Mouse (Mus musculus) ES-E14 (cell line): Measurements from ENCODE around the gene Tmem60. TPM values are rescaled to one million over a fixed set of nuclear protein-coding genes. Genes with fewer than 3 reads are reported as not detected.

Experiments
- DNase-seq: peaks from one replicate; pipeline ENCODE4 v3.0.0-alpha.2; 2013; ENCODE audit warnings: low read depth, low spot score
- H3K27ac ChIP-seq: 2 replicates; pipeline ENCODE4 v1.5.1; 2012; ENCODE audit warnings: low read depth, mild to moderate bottlenecking, low read length, moderate library complexity, mixed read lengths; ENCODE audit not compliant: poor library complexity, insufficient read depth, severe bottlenecking
- H3K36me3 ChIP-seq: 2 replicates; pipeline ENCODE4 v1.6.1; 2012; ENCODE audit warnings: mild to moderate bottlenecking, low read length, moderate library complexity, mixed read lengths; ENCODE audit not compliant: control insufficient read depth, poor library complexity, insufficient read depth, severe bottlenecking
- H3K4me1 ChIP-seq, 2 experiments: fragments of 150-350 bp in 1 of 2; sonication (generic) in 1 of 2; 2 replicates each; pipeline ENCODE4 v1.6.1; 2012; ENCODE audit warnings: low read length in 2 of 2, mild to moderate bottlenecking in 1 of 2, mixed read lengths in 1 of 2; ENCODE audit not compliant: control insufficient read depth in 2 of 2, insufficient read depth in 2 of 2, poor library complexity in 1 of 2
- H3K4me3 ChIP-seq, 2 experiments: fragments of 150-350 bp in 1 of 2; sonication (generic) in 1 of 2; 2 replicates each; pipeline ENCODE4 v1.5.1; 2012; ENCODE audit warnings: low read length in 2 of 2, low read depth in 1 of 2, mild to moderate bottlenecking in 1 of 2, mixed read lengths in 1 of 2; ENCODE audit not compliant: insufficient read depth in 1 of 2, poor library complexity in 1 of 2, severe bottlenecking in 1 of 2
- H3K9ac ChIP-seq: 2 replicates; pipeline ENCODE4 v1.6.1; 2012; ENCODE audit warnings: low read depth, mild to moderate bottlenecking, low read length, mixed read lengths; ENCODE audit not compliant: poor library complexity, insufficient read depth, severe bottlenecking
- H3K9me3 ChIP-seq: fragments of 150-350 bp; sonication (generic); 2 replicates; pipeline ENCODE4 v1.6.1; 2012; ENCODE audit warnings: low read depth, mild to moderate bottlenecking, low read length; ENCODE audit not compliant: control insufficient read depth, insufficient read depth
- CHD2 ChIP-seq: IDR thresholded peaks from 2 replicates; pipeline ENCODE4 v1.6.1; 2014; ENCODE audit warnings: mild to moderate bottlenecking, low read depth, low read length, inconsistent platforms
- HCFC1 ChIP-seq: IDR thresholded peaks from 2 replicates; pipeline ENCODE4 v1.6.1; 2012; ENCODE audit warnings: low read length, inconsistent platforms, borderline replicate concordance; ENCODE audit not compliant: insufficient read depth
- MAFK ChIP-seq: IDR thresholded peaks from 2 replicates; pipeline ENCODE4 v1.6.1; 2014; ENCODE audit warnings: mild to moderate bottlenecking, low read depth, low read length, inconsistent platforms; ENCODE audit not compliant: insufficient read depth
- ZC3H11A ChIP-seq: IDR thresholded peaks from 2 replicates; pipeline ENCODE4 v1.6.1; 2012; ENCODE audit warnings: low read depth, mild to moderate bottlenecking, inconsistent platforms, low read length, borderline replicate concordance
- ZNF384 ChIP-seq: IDR thresholded peaks from 2 replicates; pipeline ENCODE4 v1.6.1; 2012; ENCODE audit warnings: low read depth, low read length, inconsistent platforms
- in situ Hi-C, 2 experiments: fragments of 600-800 bp; cut with MboI; formaldehyde crosslinking; loops; one replicate each; pipeline ENCODE4 v1.15.1; 2025; ENCODE audit warnings: low sequenced_read_pairs in 2 of 2, inconsistent platforms in 1 of 2; ENCODE audit not compliant: unreplicated experiment in 2 of 2
- total RNA-seq: library from RNA; depleted of rRNA; stranded (reverse); fragments of 300-350 nt; gene quantifications from 2 replicates; pipeline ENCODE4 v1.2.3, GENCODE M21; 2012

Tmem60 gene
- total RNA-seq, 1 experiment: 19.1 TPM

DNA sequence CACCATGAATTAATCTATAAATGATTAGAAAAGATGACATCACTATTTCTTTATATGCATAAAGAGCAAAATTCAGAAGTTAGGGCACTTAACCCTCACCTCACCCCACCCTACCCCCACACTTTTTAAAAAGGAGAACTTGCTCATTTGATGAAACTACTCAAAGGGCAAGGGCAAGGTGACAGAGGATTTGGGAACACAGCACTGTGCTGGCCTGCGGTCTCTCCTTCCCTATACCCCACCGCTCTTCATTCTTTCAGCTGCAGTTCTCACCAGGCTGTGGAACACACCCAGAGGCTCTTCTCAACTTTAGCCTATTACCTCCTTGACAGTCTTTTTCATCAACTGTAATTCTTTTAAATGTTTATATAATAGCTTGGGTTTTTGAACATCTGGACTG is 35.0 kb upstream of the Tmem60 start:
- Histone ChIP-seq H3K4me3 (no peak overlapping the region), H3K27ac (no peak overlapping the region), H3K36me3 (no peaks in the 10 kb centered on the region; the same call in 1 of the 2 replicates), H3K9me3 (no peaks in the 10 kb centered on the region), H3K9ac (no peak overlapping the region), H3K4me1 (peaks cover 0 to 2% of the 10 kb centered on the region in 2 experiments; a peak in 2 of 4 replicates)
- in situ Hi-C loops: no loop called here
- TF ChIP-seq MAFK: no peak
- TF ChIP-seq ZNF384: no peak
- TF ChIP-seq ZC3H11A: no peak
- TF ChIP-seq CHD2: no peak
- TF ChIP-seq HCFC1: no peak
- no peak for DNase-seq

DNA sequence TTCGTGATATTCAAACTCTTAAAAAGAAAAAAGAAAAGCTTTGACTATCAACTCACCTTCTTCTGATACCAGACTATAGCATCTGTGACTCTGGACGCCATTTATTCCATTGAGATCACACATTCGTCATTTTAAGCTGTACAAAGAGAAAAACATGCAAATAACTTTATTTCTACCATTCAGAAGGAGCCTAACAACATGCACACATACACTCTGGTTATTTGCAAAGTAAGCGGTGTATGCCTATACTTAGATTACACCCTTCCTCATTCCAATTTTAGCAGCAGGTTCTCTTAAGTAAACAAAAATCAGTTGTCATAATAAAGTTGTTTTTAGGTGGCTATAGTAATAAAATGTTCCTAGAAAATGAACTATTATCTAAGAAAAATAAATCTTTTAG is 26.9 kb upstream of the Tmem60 start:
- Histone ChIP-seq H3K4me3 (no peak overlapping the region), H3K4me1 (no peaks in the 10 kb centered on the region), H3K9me3 (no peaks in the 10 kb centered on the region), H3K9ac (no peak overlapping the region), H3K36me3 (peaks cover 2% of the 10 kb centered on the region; the same call in 1 of the 2 replicates), H3K27ac (no peak overlapping the region)
- TF ChIP-seq MAFK (no peak), CHD2 (no peak), ZNF384 (no peak), HCFC1 (no peak), ZC3H11A (no peak)
- no peak for DNase-seq
- in situ Hi-C loops: no loop called here

DNA sequence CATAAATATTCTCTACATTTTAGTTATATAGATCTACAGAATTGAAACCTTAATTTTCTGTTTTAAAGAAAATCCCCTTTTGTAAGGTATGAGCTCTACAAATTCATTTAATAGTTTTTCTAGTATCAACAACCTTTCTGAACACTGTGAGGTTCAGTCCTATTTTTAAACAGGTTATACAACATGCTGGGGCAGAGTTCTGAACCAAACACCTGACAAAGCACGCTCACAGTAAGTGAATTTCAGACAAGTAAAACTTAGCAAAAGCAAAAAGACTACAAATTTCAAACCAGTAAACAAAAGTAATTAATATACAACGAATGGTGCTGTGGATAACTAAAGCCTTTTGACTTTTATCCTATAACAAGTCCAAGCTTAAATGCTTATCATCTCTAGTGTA is 23.6 kb upstream of the Tmem60 start:
- in situ Hi-C loops: no loop called here
- no peak overlapping the region for H3K9ac ChIP-seq
- H3K36me3 ChIP-seq: peaks cover 2% of the 10 kb centered on the region; the same call in 1 of the 2 replicates
- DNase-seq: no peak
- no peak overlapping the region for H3K4me3 ChIP-seq
- TF ChIP-seq MAFK: no peak
- no peak for TF ChIP-seq ZNF384
- no peak for TF ChIP-seq ZC3H11A
- no peak for TF ChIP-seq HCFC1
- TF ChIP-seq CHD2: no peak
- H3K27ac ChIP-seq: no peak overlapping the region
- H3K9me3 ChIP-seq: no peaks in the 10 kb centered on the region
- H3K4me1 ChIP-seq: no peaks in the 10 kb centered on the region

DNA sequence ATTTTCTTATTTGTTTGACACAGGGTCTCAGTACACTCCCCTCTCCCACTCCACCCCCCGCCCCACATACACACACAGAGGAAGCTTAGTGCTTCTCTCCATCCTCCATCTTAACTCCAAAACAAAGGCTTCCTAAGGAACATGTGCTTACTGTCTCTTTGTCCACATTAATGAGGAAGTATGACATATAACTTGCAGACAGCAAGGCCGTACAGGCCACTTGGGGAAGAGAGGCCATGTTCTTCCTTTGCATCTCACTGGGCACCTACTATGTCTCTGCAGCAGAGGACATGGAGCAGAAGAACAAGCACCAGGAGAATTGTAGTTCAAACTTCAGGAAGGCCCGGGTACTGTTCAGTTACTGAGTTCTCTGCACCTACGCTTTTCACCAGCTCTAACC is 21.4 kb upstream of the Tmem60 start:
- Histone ChIP-seq H3K4me1 (peaks cover 1 to 2% of the 10 kb centered on the region in 2 experiments; a peak in 1 of 4 replicates), H3K36me3 (peaks cover 2% of the 10 kb centered on the region; the same call in 1 of the 2 replicates), H3K27ac (no peak overlapping the region), H3K4me3 (no peak overlapping the region), H3K9me3 (no peaks in the 10 kb centered on the region), H3K9ac (no peak overlapping the region)
- in situ Hi-C loops: no loop called here
- no peak for DNase-seq
- TF ChIP-seq MAFK: no peak
- TF ChIP-seq ZNF384: no peak
- TF ChIP-seq HCFC1: no peak
- no peak for TF ChIP-seq CHD2
- TF ChIP-seq ZC3H11A: no peak

DNA sequence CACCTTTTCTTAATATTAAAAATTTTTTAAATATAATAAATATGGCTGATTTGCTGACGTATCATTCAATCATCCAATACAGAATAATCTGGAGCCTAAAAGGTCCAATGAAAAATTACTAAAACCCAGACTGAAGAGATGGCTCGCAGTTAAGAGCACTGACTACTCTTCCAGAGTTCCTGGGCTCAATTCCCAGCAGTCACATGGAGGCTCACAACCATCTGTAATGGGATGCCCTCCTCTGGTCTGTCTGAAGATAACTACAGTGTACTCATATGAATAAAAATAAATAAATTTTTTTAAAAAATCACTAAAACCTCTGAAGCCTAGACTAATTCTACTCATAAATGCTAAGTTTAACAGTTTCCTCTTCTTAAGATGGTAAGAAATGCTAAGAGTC is 20.1 kb upstream of the Tmem60 start:
- no peak overlapping the region for H3K4me3 ChIP-seq
- H3K27ac ChIP-seq: no peak overlapping the region
- no peak overlapping the region for H3K9ac ChIP-seq
- no peak for DNase-seq
- H3K9me3 ChIP-seq: no peaks in the 10 kb centered on the region
- no peak for TF ChIP-seq ZNF384
- no peak for TF ChIP-seq CHD2
- no peak for TF ChIP-seq HCFC1
- no peak for TF ChIP-seq MAFK
- no peak for TF ChIP-seq ZC3H11A
- in situ Hi-C loops: no loop called here
- H3K36me3 ChIP-seq: peaks cover 2% of the 10 kb centered on the region; the same call in 1 of the 2 replicates
- H3K4me1 ChIP-seq: peaks cover 2 to 4% of the 10 kb centered on the region in 2 experiments; a peak in 1 of 4 replicates
